Mouse (Mus musculus) embryonic fibroblast, embryonic 13.5 days (primary cell): ENCODE data around the gene Dkk1.

ENCODE experiments used
- CTCF ChIP-seq: IDR thresholded peaks from 2 replicates; pipeline ENCODE4 v1.5.1; 2011; ENCODE audit warnings: mild to moderate bottlenecking, control low read depth, low read length, moderate library complexity, borderline replicate concordance; ENCODE audit not compliant: insufficient read depth
- POLR2A ChIP-seq: IDR thresholded peaks from 2 replicates; pipeline ENCODE4 v1.6.1; 2011; ENCODE audit warnings: low read depth, mild to moderate bottlenecking, control low read depth, low read length, moderate library complexity

DNA sequence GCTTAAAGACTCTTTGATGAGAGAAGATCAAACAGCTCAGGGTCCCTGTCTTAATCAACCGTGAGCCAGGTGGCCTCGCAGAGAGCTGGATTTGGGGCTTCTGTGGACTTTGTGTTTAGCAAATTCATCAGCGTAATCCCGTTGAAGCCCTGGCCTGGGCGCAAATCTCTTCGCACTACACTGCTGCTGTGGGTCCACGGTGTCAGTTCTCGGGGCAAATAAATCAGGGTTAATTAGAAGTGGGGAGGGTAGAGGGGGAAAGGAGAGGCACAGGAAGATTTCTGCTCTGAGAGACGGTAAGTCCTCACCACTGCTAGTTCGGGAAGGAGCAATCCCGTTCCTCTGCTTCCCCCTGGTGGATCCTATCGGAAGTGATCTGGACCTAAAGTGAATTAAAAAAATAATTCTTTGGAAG is 5.0 kb upstream of the Dkk1 start:
- peak; percentile 69; the same call in 1 of the 2 replicates for TF ChIP-seq CTCF
- TF ChIP-seq POLR2A, result no peak
